Mouse (Mus musculus) forebrain, embryonic 13.5 days (tissue): ENCODE results near the gene Btg2. TPM values are rescaled to one million over a fixed set of nuclear protein-coding genes. Genes with fewer than 3 reads are reported as not detected.

Source experiments
- ATAC-seq: fragments of 200-750 bp; cut with Nextera tagmentation; 2 replicates; pipeline ENCODE4 v1.8.0; 2017
- H3K27ac ChIP-seq: fragments of 300-500 bp; sonication (generic); 2 replicates; pipeline ENCODE4 v1.5.1; 2015; ENCODE audit warnings: inconsistent platforms, mild to moderate bottlenecking, moderate library complexity
- H3K27me3 ChIP-seq: fragments of 300-500 bp; sonication (generic); 2 replicates; pipeline ENCODE4 v1.6.1; 2015; ENCODE audit warnings: mild to moderate bottlenecking, inconsistent platforms
- H3K36me3 ChIP-seq: fragments of 300-500 bp; sonication (generic); 2 replicates; pipeline ENCODE4 v1.6.1; 2015; ENCODE audit warnings: mild to moderate bottlenecking, inconsistent platforms; ENCODE audit not compliant: poor library complexity, severe bottlenecking
- H3K4me1 ChIP-seq: fragments of 300-500 bp; sonication (generic); 2 replicates; pipeline ENCODE4 v1.6.1; 2015; ENCODE audit warnings: inconsistent platforms
- H3K4me2 ChIP-seq: fragments of 300-500 bp; sonication (generic); 2 replicates; pipeline ENCODE4 v1.6.1; 2015; ENCODE audit warnings: inconsistent platforms, mild to moderate bottlenecking, moderate library complexity
- H3K4me3 ChIP-seq: fragments of 300-500 bp; sonication (generic); 2 replicates; pipeline ENCODE4 v1.5.1; 2015; ENCODE audit warnings: mild to moderate bottlenecking, inconsistent platforms
- H3K9ac ChIP-seq: fragments of 300-500 bp; sonication (generic); 2 replicates; pipeline ENCODE4 v1.6.1; 2015; ENCODE audit warnings: mild to moderate bottlenecking, inconsistent platforms
- H3K9me3 ChIP-seq: fragments of 300-500 bp; sonication (generic); replicated peaks from 2 replicates; pipeline ENCODE4 v1.6.1; 2016; ENCODE audit warnings: inconsistent platforms
- WGBS: fragments of 180-500 bp; shearing (Covaris S2); methylation state at CpG from one replicate; pipeline ENCODE4 v1.1.7; 2015; 5-methylcytosine and 5-hydroxymethylcytosine counted together
- polyA plus RNA-seq: library from polyadenylated mRNA; unstranded; fragments of >200 nt; fragmentation: Nextera tagmentation; extraction: Ambion mirVana; gene quantifications from 2 replicates; pipeline ENCODE4 v1.2.1, GENCODE M21; 2015

Btg2 gene
- polyA plus RNA-seq, 1 experiment from 2014 or later = 122 TPM

GRCm38 (mm10) chr1:134048759-134049158 lies 30.2 kb downstream of the Btg2 start:
- H3K4me2 ChIP-seq = no peak overlapping the region
- WGBS = 2% methylated on average over 5 of the region's 5 CpGs
- peaks cover 8% of the 10 kb centered on the region; the same call in 1 of the 2 replicates for H3K4me1 ChIP-seq
- peak; percentile 67 for ATAC-seq
- H3K9me3 ChIP-seq = no peaks in the 10 kb centered on the region
- H3K9ac ChIP-seq = no peak overlapping the region
- 0 out of 2 replicates have a peak, but pooled peaks cover 3% of the 10 kb centered on the region for H3K27me3 ChIP-seq
- no peaks in the 10 kb centered on the region for H3K36me3 ChIP-seq
- H3K27ac ChIP-seq = no peak overlapping the region
- H3K4me3 ChIP-seq = no peak overlapping the region

- 0 out of 2 replicates have a peak, but pooled peaks cover 3% of the 10 kb centered on the region for H3K27me3 ChIP-seq
- no peak overlapping the region for H3K4me3 ChIP-seq
- H3K9me3 ChIP-seq = no peaks in the 10 kb centered on the region
- H3K27ac ChIP-seq = no peak overlapping the region
- H3K9ac ChIP-seq = no peak overlapping the region
- 93% methylated on average over 6 of the region's 6 CpGs for WGBS
- no peak overlapping the region for H3K4me2 ChIP-seq
- no peaks in the 10 kb centered on the region for H3K36me3 ChIP-seq
- 0 out of 2 replicates have a peak, but pooled peaks cover 4% of the 10 kb centered on the region for H3K4me1 ChIP-seq
- ATAC-seq = no peak
Observed at GRCm38 (mm10) chr1:134047431-134047830, 31.5 kb downstream of the Btg2 start.

DNA sequence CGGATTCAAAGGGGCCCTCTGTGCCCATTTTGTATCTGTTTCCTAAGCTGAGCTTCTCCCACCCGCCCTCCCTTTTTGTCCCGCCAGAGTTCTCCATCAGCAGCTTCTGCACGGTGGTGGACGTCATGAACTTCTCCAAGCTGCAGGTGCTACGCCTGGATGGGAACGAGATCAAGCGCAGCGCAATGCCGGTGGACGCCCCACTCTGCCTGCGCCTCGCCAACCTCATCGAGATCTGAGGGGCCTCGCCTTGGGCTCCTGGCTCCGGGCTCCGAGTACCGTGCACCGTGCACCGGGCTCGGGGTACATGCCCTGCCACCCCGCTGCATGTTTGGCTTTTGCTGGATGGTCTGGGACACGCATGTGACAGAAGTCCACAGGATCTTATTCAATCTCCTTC lies 32.5 kb downstream of the Btg2 start:
- WGBS = 21% methylated on average over 23 of the region's 23 CpGs
- Histone ChIP-seq H3K4me1 (0 out of 2 replicates have a peak, but pooled peaks cover 4% of the 10 kb centered on the region), H3K9me3 (no peaks in the 10 kb centered on the region), H3K27ac (no peak overlapping the region), H3K27me3 (0 out of 2 replicates have a peak, but pooled peaks cover 3% of the 10 kb centered on the region), H3K9ac (peak overlapping the region; percentile 48), H3K4me3 (peak overlapping the region; percentile 23; the same call in 1 of the 2 replicates), H3K4me2 (peak overlapping the region; percentile 56), H3K36me3 (no peaks in the 10 kb centered on the region)
- ATAC-seq = peak; percentile 45

DNA sequence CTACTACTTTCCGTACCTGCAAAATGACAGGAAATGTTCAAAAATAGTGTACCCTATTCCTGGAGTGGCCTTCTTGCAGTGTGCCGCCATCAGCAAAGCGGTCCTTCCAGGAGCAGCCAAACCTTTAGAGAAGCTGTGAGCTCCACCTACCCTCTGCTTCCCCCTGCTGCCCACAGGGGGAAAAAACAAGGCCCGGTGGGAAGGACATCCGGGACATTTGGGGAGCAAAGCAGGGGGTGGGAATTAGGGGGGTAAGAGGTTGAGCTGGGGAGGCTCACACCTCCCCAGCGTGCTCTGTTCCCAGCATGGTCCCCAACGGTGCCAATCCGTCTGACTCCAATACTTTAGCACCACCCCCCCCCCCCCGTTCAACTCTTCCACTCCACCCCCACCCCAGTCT lies 32.9 kb downstream of the Btg2 start:
- WGBS = 4% methylated on average over 9 of the region's 9 CpGs
- Histone ChIP-seq H3K9ac (peak overlapping the region; percentile 48), H3K4me2 (peak overlapping the region; percentile 56), H3K27ac (no peak overlapping the region), H3K4me3 (peak overlapping the region; percentile 23; the same call in 1 of the 2 replicates), H3K4me1 (0 out of 2 replicates have a peak, but pooled peaks cover 4% of the 10 kb centered on the region), H3K9me3 (no peaks in the 10 kb centered on the region), H3K27me3 (0 out of 2 replicates have a peak, but pooled peaks cover 3% of the 10 kb centered on the region), H3K36me3 (no peaks in the 10 kb centered on the region)
- ATAC-seq = peak; percentile 80

DNA sequence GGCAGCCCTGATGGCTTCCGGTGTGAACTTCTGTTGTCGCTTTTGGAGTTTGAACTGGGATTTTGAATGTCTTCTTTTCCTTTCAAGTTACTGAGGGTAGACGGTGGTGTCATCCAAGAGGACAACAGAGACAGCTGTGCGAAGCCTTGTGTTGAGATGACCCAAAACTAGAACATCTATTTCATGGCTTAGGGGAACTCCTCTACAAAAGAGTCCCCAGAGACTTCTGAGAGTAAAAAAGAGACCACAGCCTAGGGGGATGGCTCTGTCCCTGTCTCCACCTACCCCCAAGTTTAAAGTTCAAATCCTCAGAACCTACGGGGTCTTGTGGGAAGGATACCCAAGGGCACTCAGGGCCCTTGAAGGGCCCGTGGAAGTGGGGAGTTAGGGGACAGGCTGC lies 34.1 kb downstream of the Btg2 start:
- WGBS = 97% methylated on average over 6 of the region's 6 CpGs
- ATAC-seq = no peak
- 0 out of 2 replicates have a peak, but pooled peaks cover 3% of the 10 kb centered on the region for H3K27me3 ChIP-seq
- no peaks in the 10 kb centered on the region for H3K36me3 ChIP-seq
- no peak overlapping the region for H3K27ac ChIP-seq
- H3K4me2 ChIP-seq = no peak overlapping the region
- 0 out of 2 replicates have a peak, but pooled peaks cover 4% of the 10 kb centered on the region for H3K4me1 ChIP-seq
- no peaks in the 10 kb centered on the region for H3K9me3 ChIP-seq
- H3K4me3 ChIP-seq = no peak overlapping the region
- no peak overlapping the region for H3K9ac ChIP-seq

DNA sequence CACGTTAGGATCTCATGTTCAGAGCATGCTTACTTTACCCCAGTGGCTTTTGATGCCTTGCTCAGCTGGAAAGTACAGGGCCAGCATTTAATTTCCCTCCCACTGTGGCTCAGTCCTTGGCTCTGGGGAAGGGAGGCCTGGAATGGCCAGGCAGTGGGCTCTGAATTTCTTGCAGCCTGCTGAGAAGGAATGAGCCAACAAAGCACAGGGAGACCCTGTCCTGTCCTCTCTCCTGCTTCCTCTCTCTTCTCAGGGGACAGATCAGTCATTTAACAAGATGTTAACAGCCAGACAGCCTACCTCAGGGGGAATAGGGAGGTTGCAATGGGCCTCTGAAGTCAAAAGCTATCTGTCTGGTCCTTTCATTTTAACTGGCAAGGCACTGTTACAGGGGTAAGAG lies 36.6 kb downstream of the Btg2 start:
- no peak overlapping the region for H3K27ac ChIP-seq
- 0 out of 2 replicates have a peak, but pooled peaks cover 3% of the 10 kb centered on the region for H3K27me3 ChIP-seq
- no peak overlapping the region for H3K4me2 ChIP-seq
- peak overlapping the region; percentile 34; the same call in 1 of the 2 replicates for H3K9ac ChIP-seq
- 0 out of 2 replicates have a peak, but pooled peaks cover 5% of the 10 kb centered on the region for H3K4me1 ChIP-seq
- ATAC-seq = no peak
- no peaks in the 10 kb centered on the region for H3K36me3 ChIP-seq
- H3K4me3 ChIP-seq = no peak overlapping the region
- no peaks in the 10 kb centered on the region for H3K9me3 ChIP-seq
- WGBS = 17% methylated on average over 1 of the region's 1 CpGs

DNA sequence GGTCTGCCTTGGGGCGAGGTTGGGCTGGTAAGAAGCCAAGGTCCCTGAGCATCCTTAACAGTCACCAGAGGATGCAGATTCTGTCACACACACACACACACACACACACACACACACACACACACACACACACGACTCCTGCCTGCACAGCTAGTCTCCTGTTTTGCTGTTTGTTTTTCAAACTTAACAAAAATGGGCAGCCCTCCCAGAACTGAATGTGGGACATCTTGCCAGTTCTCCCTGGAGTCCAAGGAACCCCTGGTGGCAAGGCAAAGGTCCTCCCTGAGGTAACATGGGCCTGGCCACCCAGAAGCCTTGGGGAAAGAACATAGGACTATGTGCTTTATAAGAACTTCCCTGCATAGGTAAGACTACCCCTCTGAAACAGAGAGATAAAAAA lies 37.0 kb downstream of the Btg2 start:
- H3K4me3 ChIP-seq = no peak overlapping the region
- H3K9ac ChIP-seq = peak overlapping the region; percentile 34; the same call in 1 of the 2 replicates
- peaks cover 9% of the 10 kb centered on the region; the same call in 1 of the 2 replicates for H3K4me1 ChIP-seq
- WGBS = 47% methylated on average over 2 of the region's 2 CpGs
- 0 out of 2 replicates have a peak, but pooled peaks cover under 1% of the 10 kb centered on the region for H3K27me3 ChIP-seq
- no peak overlapping the region for H3K27ac ChIP-seq
- no peak overlapping the region for H3K4me2 ChIP-seq
- no peak for ATAC-seq
- H3K36me3 ChIP-seq = no peaks in the 10 kb centered on the region
- no peaks in the 10 kb centered on the region for H3K9me3 ChIP-seq

GRCm38 (mm10) chr1:134039361-134039760 lies 39.6 kb downstream of the Btg2 start:
- no peak for ATAC-seq
- no peak overlapping the region for H3K4me2 ChIP-seq
- no peaks in the 10 kb centered on the region for H3K27me3 ChIP-seq
- H3K36me3 ChIP-seq = no peaks in the 10 kb centered on the region
- no peak overlapping the region for H3K27ac ChIP-seq
- WGBS = 90% methylated on average over 2 of the region's 2 CpGs
- no peak overlapping the region for H3K4me3 ChIP-seq
- no peak overlapping the region for H3K9ac ChIP-seq
- H3K4me1 ChIP-seq = peaks cover 5% of the 10 kb centered on the region; the same call in 1 of the 2 replicates
- no peaks in the 10 kb centered on the region for H3K9me3 ChIP-seq

GRCm38 (mm10) chr1:134038336-134038735 lies 40.6 kb downstream of the Btg2 start:
- WGBS = 90% methylated on average over 4 of the region's 4 CpGs
- peaks cover 5% of the 10 kb centered on the region; the same call in 1 of the 2 replicates for H3K4me1 ChIP-seq

GRCm38 (mm10) chr1:134037172-134037571 lies 41.7 kb downstream of the Btg2 start, which contains the start of gene Fmod:
Gene Fmod, plus strand, starts transcription at chr1:134037254.
- no peaks in the 10 kb centered on the region for H3K27me3 ChIP-seq
- H3K27ac ChIP-seq = no peak within 1 kb of the TSS
- no peak within 1 kb of the TSS for H3K9ac ChIP-seq
- peaks cover 5% of the 10 kb centered on the region; the same call in 1 of the 2 replicates for H3K4me1 ChIP-seq
- no peaks in the 10 kb centered on the region for H3K36me3 ChIP-seq
- H3K9me3 ChIP-seq = no peaks in the 10 kb centered on the region
- no peak within 1 kb of the TSS for H3K4me2 ChIP-seq
- no peak for ATAC-seq
- 28% methylated on average over 9 of the region's 9 CpGs for WGBS
- H3K4me3 ChIP-seq = no peak within 1 kb of the TSS

More at GRCm38 (mm10) chr1:134038336-134038735, 40.6 kb downstream of the Btg2 start:
- no peaks in the 10 kb centered on the region for H3K9me3 ChIP-seq
- H3K27me3 ChIP-seq = no peaks in the 10 kb centered on the region
- no peak overlapping the region for H3K9ac ChIP-seq
- ATAC-seq = no peak
- no peak overlapping the region for H3K27ac ChIP-seq
- H3K4me3 ChIP-seq = no peak overlapping the region
- H3K4me2 ChIP-seq = no peak overlapping the region
- no peaks in the 10 kb centered on the region for H3K36me3 ChIP-seq

- Histone ChIP-seq H3K4me1 (peaks cover 5% of the 10 kb centered on the region; the same call in 1 of the 2 replicates), H3K9ac (no peak overlapping the region), H3K9me3 (no peaks in the 10 kb centered on the region), H3K27me3 (no peaks in the 10 kb centered on the region), H3K4me2 (no peak overlapping the region), H3K27ac (no peak overlapping the region), H3K36me3 (no peaks in the 10 kb centered on the region), H3K4me3 (no peak overlapping the region)
- ATAC-seq = no peak
- WGBS = 75% methylated on average over 2 of the region's 2 CpGs
Observed at GRCm38 (mm10) chr1:134036492-134036891, 42.4 kb downstream of the Btg2 start.

DNA sequence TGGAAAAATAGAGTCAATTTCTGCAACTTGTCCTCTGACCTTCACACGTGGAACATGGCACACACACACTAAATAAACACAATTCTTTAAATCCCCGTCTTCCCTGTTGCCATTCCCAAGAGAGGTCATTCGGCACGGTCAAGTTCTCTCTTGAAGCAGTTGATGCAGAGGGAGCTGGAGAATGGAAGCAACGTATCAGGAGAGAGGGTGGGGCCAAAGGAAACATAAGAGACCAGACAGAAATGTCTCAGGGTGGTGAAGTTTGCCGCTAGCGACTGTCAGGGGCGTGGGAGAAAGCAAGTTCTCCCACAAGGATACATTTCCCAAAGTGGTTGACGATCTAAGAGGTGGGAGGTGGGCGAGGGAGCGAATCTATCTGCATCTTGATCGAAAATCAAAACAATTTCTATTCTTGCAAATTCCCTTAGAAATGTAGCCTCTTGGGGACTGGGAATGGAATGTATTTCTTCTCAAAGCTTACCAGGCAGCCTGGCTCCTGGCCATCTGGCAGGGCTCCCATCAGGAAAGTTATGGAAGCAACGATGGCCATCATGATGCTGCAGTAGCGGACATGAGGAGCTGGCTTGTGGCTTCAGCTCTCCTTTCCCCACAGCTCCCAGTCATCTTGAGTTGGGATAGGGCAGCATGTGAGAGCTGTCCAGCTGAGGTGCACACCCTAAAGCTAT lies 50.6 kb downstream of the Btg2 start:
- Histone ChIP-seq H3K36me3 (no peaks in the 10 kb centered on the region), H3K27me3 (no peaks in the 10 kb centered on the region), H3K4me3 (no peak overlapping the region), H3K4me2 (no peak overlapping the region), H3K4me1 (no peaks in the 10 kb centered on the region), H3K9ac (no peak overlapping the region), H3K27ac (no peak overlapping the region), H3K9me3 (no peaks in the 10 kb centered on the region)
- ATAC-seq = no peak
- WGBS = 87% methylated on average over 14 of the region's 14 CpGs
